Mouse (Mus musculus) effector memory CD4-positive, alpha-beta T cell, adult 7 months (primary cell): ENCODE data around the gene Tpbgl. TPM values are rescaled to one million over a fixed set of nuclear protein-coding genes. Genes with fewer than 3 reads are reported as not detected.

Experiments
- polyA plus RNA-seq: library from polyadenylated mRNA; unstranded; fragments of 100-300 nt; shearing (Covaris generic); gene quantifications from one replicate; pipeline ENCODE4 v1.2.1, GENCODE M21; 2017

Tpbgl gene
- 0.16 TPM for polyA plus RNA-seq

DNA sequence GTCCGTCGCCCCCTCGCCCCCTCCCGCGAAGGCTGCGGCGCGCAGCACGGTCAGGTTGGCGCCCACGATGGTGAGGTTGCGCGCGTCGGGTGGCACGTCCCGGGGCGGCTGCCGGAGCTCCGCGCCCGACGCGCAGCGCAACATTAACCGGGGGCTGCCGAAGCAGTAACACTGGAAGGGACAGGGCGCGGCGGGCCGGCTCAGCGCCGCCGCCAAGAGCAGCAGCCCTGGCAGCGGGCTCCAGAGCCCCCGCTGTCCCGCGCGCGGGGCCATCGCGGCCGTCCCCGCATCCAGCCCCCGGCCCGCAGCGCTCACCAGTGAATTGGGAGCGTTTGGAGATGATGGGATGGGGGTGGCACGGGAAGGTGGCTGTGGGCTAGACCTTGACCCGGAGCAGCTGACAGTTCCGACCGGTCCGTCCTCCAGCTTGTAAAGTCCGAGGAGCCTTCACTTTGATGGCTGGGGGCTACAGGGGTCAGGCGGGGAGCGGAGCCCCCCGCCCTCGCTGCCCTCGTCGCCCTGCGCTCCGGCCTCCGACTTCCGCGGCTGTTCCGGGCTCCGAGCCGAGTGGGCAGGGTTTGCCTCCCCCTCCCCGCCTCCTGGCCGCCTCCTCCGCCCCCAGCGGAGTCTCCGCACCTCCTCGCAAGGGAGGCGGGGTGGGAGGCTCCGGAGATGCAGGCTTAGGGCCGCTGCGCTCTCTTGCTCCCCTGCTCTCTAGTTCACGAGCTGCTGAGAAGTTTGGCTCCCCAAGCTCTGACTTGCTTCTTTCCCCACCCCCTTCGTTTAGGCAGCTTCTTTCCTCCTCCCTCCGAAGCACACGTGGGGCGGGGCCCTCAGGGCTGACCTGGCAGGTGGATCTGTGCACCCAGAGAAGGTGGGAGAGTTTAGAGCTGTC lies at the start of gene Tpbgl:
Gene Tpbgl (minus strand): TSS at position 728 of the 895 bp plus-strand sequence.

Other genes with a start within 250 kb of the Tpbgl start
- gene Gdpd5, start 245.7 kb downstream of the Tpbgl start, polyA plus RNA-seq: 13.9 TPM
- gene Klhl35, start 161.1 kb downstream of the Tpbgl start, polyA plus RNA-seq: 1.5 TPM
- 1,324 TPM for gene Rps3, start 143.4 kb downstream of the Tpbgl start, polyA plus RNA-seq
- 10.1 TPM for gene Arrb1, start 91.6 kb downstream of the Tpbgl start, polyA plus RNA-seq
- gene Slco2b1, start 84.2 kb upstream of the Tpbgl start, polyA plus RNA-seq: not detected
- not detected for gene Olfr520, start 103.2 kb upstream of the Tpbgl start, polyA plus RNA-seq
- not detected for gene Olfr521, start 136.4 kb upstream of the Tpbgl start, polyA plus RNA-seq
- 3.8 TPM for gene Neu3, start 201.3 kb upstream of the Tpbgl start, polyA plus RNA-seq
- gene Xrra1, start 232.0 kb upstream of the Tpbgl start, polyA plus RNA-seq: not detected
- 249 TPM for gene Spcs2, start 236.4 kb upstream of the Tpbgl start, polyA plus RNA-seq